9 mouse cellular contexts compared by ENCODE assay signal in genomic region chr7:120727581-120727980, GRCm38 (mm10). TPM values are rescaled to one million over a fixed set of nuclear protein-coding genes. Genes with fewer than 3 reads are reported as not detected.
DNase-seq lines count a peak whose midpoint lies in the region; ATAC-seq and TF ChIP-seq lines count a peak whose summit lies in the region.
"Had no signal": no experiment of that assay in that cellular context is flagged by ENCODE, and none has a peak within 500 bp of the region (broad histone marks: within the 10 kb centered on the region; RNA-seq: fewer than 3 reads in every experiment).

No protein-coding gene starts in this region.

- H3K9ac ChIP-seq in liver, adult 2 months (ENCODE audit: low read depth, low read length) = no peak overlapping the region
- no peak overlapping the region for H3K9ac ChIP-seq in forebrain, embryonic 11.5 days (ENCODE audit: low read length)
- H3K9ac ChIP-seq: limb, embryonic 15.5 days had no signal

- TF ChIP-seq CTCF in liver, adult 2 months (IDR thresholded peaks at IDR 0.05; ENCODE audit: low read depth, low read length) = peak; percentile 68; the same call in 1 of the 2 replicates

- no peaks in the 10 kb centered on the region for H3K27me3 ChIP-seq in liver, adult 2 months (ENCODE audit: control insufficient read depth, insufficient read depth, low read length)
- H3K27me3 ChIP-seq in splenic B cell, adult 2 months (ENCODE audit: control insufficient read depth, insufficient read depth, low read length, poor library complexity, severe bottlenecking) = no peaks in the 10 kb centered on the region
- no peaks in the 10 kb centered on the region for H3K27me3 ChIP-seq in forebrain, embryonic 11.5 days (ENCODE audit: control insufficient read depth, insufficient read depth, low read length)
- H3K27me3 ChIP-seq: limb, embryonic 15.5 days had no signal

- 74% methylated on average over 3 of the region's 3 CpGs for WGBS in liver, adult 2 months
- 85% methylated on average over 3 of the region's 3 CpGs for WGBS in forebrain, embryonic 11.5 days

- no peak overlapping the region for H3K4me2 ChIP-seq in forebrain, embryonic 11.5 days (ENCODE audit: low read depth, low read length, severe bottlenecking)
- H3K4me2 ChIP-seq: limb, embryonic 15.5 days had no signal

- no peaks in the 10 kb centered on the region for H3K9me3 ChIP-seq in forebrain, embryonic 11.5 days (ENCODE audit: control insufficient read depth, low read length)
- H3K9me3 ChIP-seq: limb, embryonic 15.5 days had no signal

- H3K4me3 ChIP-seq in liver, adult 2 months (ENCODE audit: insufficient read depth, low read depth, low read length) = no peak overlapping the region
- H3K4me3 ChIP-seq in forebrain, embryonic 11.5 days (ENCODE audit: low read depth, low read length) = no peak overlapping the region
- H3K4me3 ChIP-seq: limb, embryonic 15.5 days had no signal

- no peak for TF ChIP-seq POLR2A in liver, adult 2 months (IDR thresholded peaks at IDR 0.05; ENCODE audit: extremely low read depth, insufficient read depth, low read length)

- no peaks in the 10 kb centered on the region for H3K4me1 ChIP-seq in liver, adult 2 months (ENCODE audit: control insufficient read depth, insufficient read depth, low read length)
- H3K4me1 ChIP-seq in forebrain, embryonic 11.5 days (replicated peaks; ENCODE audit: control insufficient read depth, insufficient read depth, low read length) = peaks cover 7% of the 10 kb centered on the region; the same call in 1 of the 2 replicates
- H3K4me1 ChIP-seq: limb, embryonic 15.5 days had no signal

- H3K27ac ChIP-seq in liver, adult 2 months (replicated peaks; ENCODE audit: insufficient read depth, low read depth, low read length) = no peak overlapping the region
- H3K27ac ChIP-seq in forebrain, embryonic 11.5 days (ENCODE audit: low read depth, low read length) = no peak overlapping the region
- H3K27ac ChIP-seq: limb, embryonic 15.5 days had no signal

- peaks cover 6% of the 10 kb centered on the region for H3K36me3 ChIP-seq in liver, adult 2 months (ENCODE audit: control insufficient read depth, insufficient read depth, low read length)
- 0 out of 2 replicates have a peak, but pooled peaks cover 2% of the 10 kb centered on the region for H3K36me3 ChIP-seq in splenic B cell, adult 2 months (ENCODE audit: control insufficient read depth, insufficient read depth, low read length, poor library complexity, severe bottlenecking)
- H3K36me3 ChIP-seq in forebrain, embryonic 11.5 days (ENCODE audit: control insufficient read depth, insufficient read depth, low read length) = no peaks in the 10 kb centered on the region; the same call in 1 of the 2 replicates

- ATAC-seq in frontal cortex, adult (ENCODE audit: low TSS enrichment) = peak; percentile 69
- no peak for ATAC-seq in forebrain, embryonic 11.5 days (replicated peaks; ENCODE audit: low FRiP score)

- no peak for DNase-seq in frontal cortex, postnatal 25 days (ENCODE audit: low spot score in 2 of 2)
- DNase-seq in urinary bladder, postnatal 14 days (ENCODE audit: low spot score) = peak; percentile 39
- no peak for DNase-seq in urinary bladder, postnatal 10 days (ENCODE audit: low spot score)
- peak; percentile 52 for DNase-seq in embryo, embryonic 10.5 days (ENCODE audit: low spot score)
- DNase-seq in liver, adult 2 months (ENCODE audit: extremely low read depth, low read depth, low spot score) = peak; percentile 54
- DNase-seq in splenic B cell, adult 2 months (ENCODE audit: low read depth, low spot score) = peak; percentile 80
- DNase-seq in forebrain, embryonic 11.5 days (ENCODE audit: low spot score) = no peak

- H3K79me2 ChIP-seq in liver, adult 2 months (ENCODE audit: control insufficient read depth, insufficient read depth, low read length) = no peaks in the 10 kb centered on the region

RNA-seq across cellular contexts. Expression of gene Vwa3a, which starts 11.5 kb away (rescaled TPM):
- under 0.01 TPM in 1 of 2 replicates, not detected in the other for total RNA-seq in liver, adult 2 months (2014; rRNA removed)
- polyA plus RNA-seq in liver, adult 2 months (2012; rRNA removed) = not detected in 2 replicates
- 0.11 and 0.19 TPM in 2 replicates for polyA plus RNA-seq in forebrain, embryonic 11.5 days (2014; fragmentation: Nextera tagmentation; extraction: Ambion mirVana)
- polyA plus RNA-seq: limb, embryonic 15.5 days had no signal

RNA-seq across cellular contexts. Expression of gene Mosmo, which starts 50.2 kb away (rescaled TPM):
- 9.7 and 13.6 TPM in 2 replicates for total RNA-seq in liver, adult 2 months (2014; rRNA removed)
- 15.9 and 16.2 TPM in 2 replicates for polyA plus RNA-seq in liver, adult 2 months (2012; rRNA removed)
- 14.1 and 16.6 TPM in 2 replicates for polyA plus RNA-seq in forebrain, embryonic 11.5 days (2014; fragmentation: Nextera tagmentation; extraction: Ambion mirVana)

RNA-seq across cellular contexts. Expression of gene Pdzd9, which starts 57.4 kb away (rescaled TPM):
- not detected in 2 replicates for total RNA-seq in liver, adult 2 months (2014; rRNA removed)
- polyA plus RNA-seq in liver, adult 2 months (2012; rRNA removed) = not detected in 2 replicates
- polyA plus RNA-seq in forebrain, embryonic 11.5 days (2014; fragmentation: Nextera tagmentation; extraction: Ambion mirVana) = 0.39 and 0.60 TPM in 2 replicates

Comparison
In these comparisons a context has a peak if more than half of its experiments do, and no peak if none do; other contexts are left out.
1. DNase-seq: peak in urinary bladder, postnatal 14 days (single experiment), embryo, embryonic 10.5 days (single experiment), liver, adult 2 months (single experiment) and splenic B cell, adult 2 months (single experiment); none in frontal cortex, postnatal 25 days (0 of 2), urinary bladder, postnatal 10 days (single experiment) and forebrain, embryonic 11.5 days (single experiment).